Mouse (Mus musculus): ENCODE measurements around the gene Gabbr1. TPM values are rescaled to one million over a fixed set of nuclear protein-coding genes. Genes with fewer than 3 reads are reported as not detected.

The Gabbr1 gene
- polyA plus RNA-seq (2015; fragmentation: Nextera tagmentation; extraction: Ambion mirVana) = 0.43 and 0.51 TPM in 2 replicates

DNA sequence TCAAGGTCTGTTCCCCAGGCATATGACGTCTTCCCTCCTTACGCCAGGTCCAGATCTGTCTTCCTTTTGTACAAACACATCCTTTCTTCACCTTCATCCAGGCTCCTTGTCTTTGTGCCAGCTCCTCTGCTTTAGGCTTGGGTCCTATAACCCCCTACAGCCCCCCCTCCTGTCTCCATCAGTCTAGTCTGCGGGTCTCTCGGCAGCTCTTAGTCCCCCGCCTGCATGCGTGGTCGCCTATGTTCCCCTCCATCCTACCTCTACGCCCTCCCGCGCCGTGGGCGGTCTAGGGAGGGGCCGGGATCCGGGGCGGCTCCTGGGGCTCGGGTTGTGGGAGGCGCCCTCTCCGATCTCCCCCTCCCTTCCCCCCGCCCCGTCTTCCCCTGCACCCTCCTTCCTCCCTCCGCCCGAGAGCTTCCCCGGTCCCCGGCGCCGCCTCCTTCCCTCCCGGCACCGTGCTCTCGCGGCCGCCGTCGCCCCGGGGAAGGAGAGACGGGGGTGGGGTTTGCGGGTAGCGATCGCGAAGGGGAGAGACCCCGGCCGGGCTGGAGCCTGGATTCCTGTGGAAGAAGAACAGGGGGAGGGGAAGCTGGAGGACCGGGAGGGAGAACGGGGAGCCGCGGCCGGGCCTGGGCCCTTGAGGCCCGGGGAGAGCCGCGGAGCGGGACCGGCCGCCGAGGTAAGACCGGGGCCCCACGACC, at the start of gene Gabbr1:
Gene Gabbr1 (plus strand): TSS at position 356 of the 701 bp plus-strand sequence.
- DNase-seq (peak; percentile 11), ATAC-seq (ENCODE audit: low read depth) (peak; percentile 73)
- H3K27me3 ChIP-seq = peaks cover 71% of the 10 kb centered on the region
- no peaks in the 10 kb centered on the region for H3K36me3 ChIP-seq
- H3K4me3 ChIP-seq (replicated peaks) = peak within 1 kb of the TSS; percentile 61
- peaks cover 15% of the 10 kb centered on the region for H3K4me1 ChIP-seq (replicated peaks)
- H3K9me3 ChIP-seq (replicated peaks) = no peaks in the 10 kb centered on the region
- peak within 1 kb of the TSS; percentile 56 for H3K9ac ChIP-seq
- WGBS (ENCODE audit: insufficient replicate concordance) = 2% methylated on average over 40 of the region's 55 CpGs
- H3K4me2 ChIP-seq = peak within 1 kb of the TSS; percentile 76
- H3K27ac ChIP-seq = no peak within 1 kb of the TSS

GRCm38 (mm10) chr17:36997033-36997735, 48.6 kb upstream of the Gabbr1 start:
- no peak overlapping the region for H3K4me2 ChIP-seq
- ATAC-seq (ENCODE audit: low read depth) (no peak), DNase-seq (no peak)
- no peaks in the 10 kb centered on the region for H3K9me3 ChIP-seq (replicated peaks)
- no peaks in the 10 kb centered on the region for H3K36me3 ChIP-seq
- 21% methylated on average over 7 of the region's 7 CpGs for WGBS (ENCODE audit: insufficient replicate concordance)
- no peaks in the 10 kb centered on the region for H3K4me1 ChIP-seq (replicated peaks)
- no peak overlapping the region for H3K27ac ChIP-seq
- peaks cover 3% of the 10 kb centered on the region; the same call in 1 of the 2 replicates for H3K27me3 ChIP-seq
- no peak overlapping the region for H3K9ac ChIP-seq
- no peak overlapping the region for H3K4me3 ChIP-seq (replicated peaks)

DNA sequence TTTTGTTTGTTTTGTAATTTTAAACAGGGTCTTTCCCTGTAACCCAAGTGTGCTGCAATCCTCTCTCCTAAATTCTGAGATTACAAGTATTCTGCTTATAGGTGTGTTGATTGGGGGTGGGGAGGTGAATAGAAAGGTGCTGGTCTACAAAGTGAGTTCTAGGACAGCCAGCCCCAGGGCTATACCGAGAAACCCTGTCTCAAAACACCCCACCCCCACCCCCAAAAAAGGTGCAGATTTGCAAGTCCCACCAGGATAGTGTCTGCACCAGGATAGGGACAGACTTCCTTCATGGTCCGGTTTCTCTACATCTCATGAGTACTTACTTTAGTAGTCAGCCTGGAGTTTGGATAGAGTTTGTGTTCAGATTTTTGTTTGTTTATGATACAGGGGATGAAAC, 47.3 kb upstream of the Gabbr1 start:
- 46% methylated on average over 2 of the region's 2 CpGs for WGBS (ENCODE audit: insufficient replicate concordance)
- DNase-seq (no peak), ATAC-seq (ENCODE audit: low read depth) (no peak)
- H3K27me3 ChIP-seq = peaks cover 15% of the 10 kb centered on the region
- no peaks in the 10 kb centered on the region for H3K9me3 ChIP-seq (replicated peaks)
- H3K27ac ChIP-seq = no peak overlapping the region
- no peak overlapping the region for H3K4me3 ChIP-seq (replicated peaks)
- no peaks in the 10 kb centered on the region for H3K4me1 ChIP-seq (replicated peaks)
- no peak overlapping the region for H3K9ac ChIP-seq
- H3K36me3 ChIP-seq = no peaks in the 10 kb centered on the region
- H3K4me2 ChIP-seq = no peak overlapping the region

GRCm38 (mm10) chr17:37000863-37001262, 44.9 kb upstream of the Gabbr1 start, which contains the start of gene Zfp57:
Zfp57 (plus strand) TSS chr17:37001163.
- Histone ChIP-seq H3K36me3 (no peaks in the 10 kb centered on the region), H3K9ac (no peak within 1 kb of the TSS), H3K4me2 (no peak within 1 kb of the TSS), H3K4me1 (replicated peaks) (no peaks in the 10 kb centered on the region), H3K9me3 (replicated peaks) (no peaks in the 10 kb centered on the region), H3K27ac (no peak within 1 kb of the TSS), H3K27me3 (peaks cover 26% of the 10 kb centered on the region), H3K4me3 (replicated peaks) (no peak within 1 kb of the TSS)
- WGBS (ENCODE audit: insufficient replicate concordance) = 71% methylated on average over 7 of the region's 7 CpGs
- DNase-seq (no peak), ATAC-seq (ENCODE audit: low read depth) (no peak)

- no peaks in the 10 kb centered on the region for H3K9me3 ChIP-seq (replicated peaks)
- no peak overlapping the region for H3K27ac ChIP-seq
- H3K27me3 ChIP-seq = peaks cover 26% of the 10 kb centered on the region
- ATAC-seq (ENCODE audit: low read depth) = peak; percentile 36; the same call in 1 of the 2 replicates
- H3K4me1 ChIP-seq (replicated peaks) = no peaks in the 10 kb centered on the region
- H3K9ac ChIP-seq = peak overlapping the region; percentile 54
- DNase-seq = no peak
- peak overlapping the region; percentile 53 for H3K4me3 ChIP-seq (replicated peaks)
- peak overlapping the region; percentile 55 for H3K4me2 ChIP-seq
- 2% methylated on average over 49 of the region's 49 CpGs for WGBS (ENCODE audit: insufficient replicate concordance)
- H3K36me3 ChIP-seq = no peaks in the 10 kb centered on the region
These were observed 43.1 kb upstream of the Gabbr1 start for GRCm38 (mm10) chr17:37002364-37003330.

- Histone ChIP-seq H3K4me2 (peak overlapping the region; percentile 55), H3K4me3 (replicated peaks) (peak overlapping the region; percentile 53), H3K9me3 (replicated peaks) (no peaks in the 10 kb centered on the region), H3K36me3 (no peaks in the 10 kb centered on the region), H3K27me3 (peaks cover 26% of the 10 kb centered on the region), H3K4me1 (replicated peaks) (no peaks in the 10 kb centered on the region), H3K27ac (no peak overlapping the region), H3K9ac (no peak overlapping the region)
- 42% methylated on average over 4 of the region's 4 CpGs for WGBS (ENCODE audit: insufficient replicate concordance)
- ATAC-seq (ENCODE audit: low read depth) (no peak), DNase-seq (no peak)
These were observed 42.4 kb upstream of the Gabbr1 start for GRCm38 (mm10) chr17:37003366-37003765.

DNA sequence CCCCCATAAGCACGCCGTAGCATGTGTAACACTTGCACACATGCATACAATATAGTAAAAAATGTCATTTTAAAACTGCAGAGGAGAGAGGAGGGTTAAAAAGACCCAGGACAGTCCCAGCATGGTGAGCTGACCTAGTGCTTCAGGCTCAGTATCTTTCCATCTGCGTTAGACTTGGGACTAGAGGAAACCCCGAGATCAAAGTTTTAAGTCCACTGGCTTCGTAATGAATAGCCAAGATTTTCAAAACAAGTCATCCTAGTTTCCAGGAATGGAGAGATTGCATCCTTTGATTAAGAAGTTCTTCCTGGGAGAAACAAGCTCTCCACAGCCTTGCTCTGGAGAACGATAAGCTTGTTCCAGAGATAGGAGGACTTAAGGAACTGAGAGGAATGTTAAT, 37.6 kb upstream of the Gabbr1 start:
- no peak overlapping the region for H3K4me3 ChIP-seq (replicated peaks)
- no peaks in the 10 kb centered on the region for H3K9me3 ChIP-seq (replicated peaks)
- H3K36me3 ChIP-seq = no peaks in the 10 kb centered on the region
- 72% methylated on average over 6 of the region's 6 CpGs for WGBS (ENCODE audit: insufficient replicate concordance)
- no peaks in the 10 kb centered on the region for H3K4me1 ChIP-seq (replicated peaks)
- no peak overlapping the region for H3K4me2 ChIP-seq
- H3K27me3 ChIP-seq = peaks cover 14% of the 10 kb centered on the region
- ATAC-seq (ENCODE audit: low read depth) = no peak
- DNase-seq = no peak
- no peak overlapping the region for H3K27ac ChIP-seq
- no peak overlapping the region for H3K9ac ChIP-seq

DNA sequence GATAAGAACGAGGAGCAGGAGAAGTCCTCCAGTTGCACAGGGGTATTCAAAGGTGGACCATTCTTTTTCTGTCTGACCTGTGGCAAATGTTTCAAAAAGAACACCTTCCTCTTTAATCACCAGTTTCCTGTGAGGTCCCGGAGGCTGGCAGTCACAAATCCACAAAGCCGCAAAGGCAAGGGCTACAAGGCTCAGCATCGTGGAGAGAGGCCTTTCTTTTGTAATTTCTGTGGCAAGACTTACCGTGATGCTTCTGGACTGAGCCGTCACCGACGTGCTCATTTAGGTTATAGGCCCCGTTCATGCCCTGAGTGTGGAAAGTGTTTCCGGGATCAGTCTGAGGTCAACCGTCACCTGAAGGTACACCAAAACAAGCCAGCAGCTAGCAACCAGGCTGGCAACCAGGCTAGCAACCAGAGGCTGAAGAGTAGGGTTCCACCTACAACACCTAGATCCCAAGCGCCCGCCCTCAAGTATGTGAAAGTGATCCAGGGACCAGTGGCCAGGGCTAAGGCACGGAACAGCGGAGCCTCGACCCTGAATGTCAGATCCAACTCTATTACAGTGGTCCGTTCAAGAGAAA, 36.2 kb upstream of the Gabbr1 start:
- peaks cover 2% of the 10 kb centered on the region; the same call in 1 of the 2 replicates for H3K27me3 ChIP-seq
- no peaks in the 10 kb centered on the region for H3K9me3 ChIP-seq (replicated peaks)
- H3K36me3 ChIP-seq = no peaks in the 10 kb centered on the region
- 55% methylated on average over 17 of the region's 17 CpGs for WGBS (ENCODE audit: insufficient replicate concordance)
- no peak for ATAC-seq (ENCODE audit: low read depth)
- H3K4me1 ChIP-seq (replicated peaks) = no peaks in the 10 kb centered on the region
- H3K4me2 ChIP-seq = no peak overlapping the region
- H3K4me3 ChIP-seq (replicated peaks) = no peak overlapping the region
- no peak overlapping the region for H3K9ac ChIP-seq
- no peak overlapping the region for H3K27ac ChIP-seq
- no peak for DNase-seq

DNA sequence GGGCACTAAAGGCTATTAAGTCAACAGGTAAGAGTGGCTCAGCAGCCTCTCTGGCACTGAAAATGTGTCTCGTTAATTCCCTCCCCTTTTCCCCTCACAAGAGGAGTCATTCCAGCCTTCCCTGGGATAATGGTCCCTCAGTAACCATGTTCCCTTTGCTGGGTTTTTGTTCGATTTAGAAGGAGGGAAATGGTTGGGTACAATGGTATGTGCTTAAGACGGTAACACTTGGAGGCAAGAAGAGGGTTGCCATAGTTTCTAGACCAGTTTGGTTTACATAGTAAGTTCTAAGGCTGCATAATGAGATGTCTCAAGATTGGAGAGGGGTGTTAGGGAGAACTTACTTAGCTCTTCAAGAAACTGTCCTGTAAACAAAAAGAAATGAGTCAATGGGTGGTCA, 34.0 kb upstream of the Gabbr1 start:
- 61% methylated on average over 3 of the region's 3 CpGs for WGBS (ENCODE audit: insufficient replicate concordance)
- no peak overlapping the region for H3K27ac ChIP-seq
- no peak for DNase-seq

GRCm38 (mm10) chr17:37012141-37012540, 33.6 kb upstream of the Gabbr1 start:
- no peaks in the 10 kb centered on the region for H3K4me1 ChIP-seq (replicated peaks)
- H3K4me3 ChIP-seq (replicated peaks) = no peak overlapping the region
- H3K27ac ChIP-seq = no peak overlapping the region
- H3K4me2 ChIP-seq = no peak overlapping the region
- 39% methylated on average over 5 of the region's 5 CpGs for WGBS (ENCODE audit: insufficient replicate concordance)
- no peak for DNase-seq
- H3K36me3 ChIP-seq = no peaks in the 10 kb centered on the region
- no peak for ATAC-seq (ENCODE audit: low read depth)
- H3K27me3 ChIP-seq = no peaks in the 10 kb centered on the region
- H3K9me3 ChIP-seq (replicated peaks) = no peaks in the 10 kb centered on the region
- H3K9ac ChIP-seq = no peak overlapping the region

More for the DNA sequence above, 34.0 kb upstream of the Gabbr1 start:
- no peak overlapping the region for H3K9ac ChIP-seq
- ATAC-seq (ENCODE audit: low read depth) = no peak
- H3K4me2 ChIP-seq = no peak overlapping the region
- no peak overlapping the region for H3K4me3 ChIP-seq (replicated peaks)
- no peaks in the 10 kb centered on the region for H3K9me3 ChIP-seq (replicated peaks)
- H3K27me3 ChIP-seq = no peaks in the 10 kb centered on the region
- H3K4me1 ChIP-seq (replicated peaks) = no peaks in the 10 kb centered on the region
- H3K36me3 ChIP-seq = no peaks in the 10 kb centered on the region

DNA sequence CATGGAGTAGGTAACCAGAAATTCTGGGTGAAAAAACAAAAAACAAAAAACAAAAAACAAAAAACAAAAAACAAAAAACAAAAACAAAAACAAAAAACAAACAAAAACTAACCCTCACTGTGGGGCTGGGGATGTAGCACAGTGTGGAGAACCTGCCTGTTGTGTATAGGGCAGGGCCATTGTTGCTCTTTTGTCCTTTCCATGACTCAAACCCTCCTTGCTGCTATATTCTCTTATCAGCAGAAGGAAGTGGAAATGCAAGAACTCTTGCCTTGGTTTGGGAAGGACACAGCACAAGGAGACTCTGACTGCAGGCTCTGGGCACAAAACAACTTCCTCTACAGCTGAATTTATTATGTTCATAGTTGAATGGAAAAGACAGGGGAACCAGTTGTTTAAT, 29.4 kb upstream of the Gabbr1 start:
- DNase-seq = no peak
- Histone ChIP-seq H3K9ac (no peak overlapping the region), H3K4me1 (replicated peaks) (no peaks in the 10 kb centered on the region), H3K4me3 (replicated peaks) (no peak overlapping the region), H3K27ac (no peak overlapping the region), H3K9me3 (replicated peaks) (no peaks in the 10 kb centered on the region), H3K36me3 (no peaks in the 10 kb centered on the region), H3K27me3 (no peaks in the 10 kb centered on the region), H3K4me2 (no peak overlapping the region)
- ATAC-seq (ENCODE audit: low read depth) = no peak
